Mouse (Mus musculus) kidney, adult 18-20 months (tissue): ENCODE measurements around the gene Tfap2a.

ENCODE experiments used
- DNase-seq: peaks from one replicate; pipeline ENCODE4 v3.0.0; 2021

The Tfap2a gene

DNA sequence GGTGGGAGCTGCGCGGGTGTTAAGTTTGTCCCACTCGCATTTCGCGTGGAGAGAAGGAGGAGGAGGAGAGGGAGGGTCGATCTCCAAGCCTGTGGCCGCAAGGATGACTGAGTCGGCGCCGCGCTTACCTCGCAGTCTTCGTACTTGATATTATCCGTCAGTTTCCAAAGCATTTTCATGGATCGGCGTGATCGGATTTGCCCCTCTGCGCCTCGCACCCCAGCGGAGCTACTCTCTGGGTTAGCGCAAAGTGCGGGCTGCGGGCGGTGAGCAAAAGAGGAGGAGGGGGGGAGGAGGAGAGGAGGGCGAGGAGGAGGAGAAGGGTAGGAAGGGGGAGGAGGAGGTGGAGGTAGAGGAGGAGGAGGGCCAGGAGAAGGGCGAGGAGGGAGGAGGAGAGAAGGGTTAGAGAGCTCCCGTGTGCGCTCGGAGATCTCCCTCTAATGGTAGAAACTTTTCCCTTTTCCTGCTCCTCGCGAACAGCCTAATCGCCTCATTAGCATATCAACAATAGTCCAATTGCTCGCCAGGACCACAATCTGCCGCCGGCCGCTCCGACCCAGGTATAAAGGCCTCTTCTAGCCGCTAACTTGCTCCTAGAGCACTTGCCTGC, 4.5 kb downstream of the Tfap2a start:
- DNase-seq: peak; percentile 32

DNA sequence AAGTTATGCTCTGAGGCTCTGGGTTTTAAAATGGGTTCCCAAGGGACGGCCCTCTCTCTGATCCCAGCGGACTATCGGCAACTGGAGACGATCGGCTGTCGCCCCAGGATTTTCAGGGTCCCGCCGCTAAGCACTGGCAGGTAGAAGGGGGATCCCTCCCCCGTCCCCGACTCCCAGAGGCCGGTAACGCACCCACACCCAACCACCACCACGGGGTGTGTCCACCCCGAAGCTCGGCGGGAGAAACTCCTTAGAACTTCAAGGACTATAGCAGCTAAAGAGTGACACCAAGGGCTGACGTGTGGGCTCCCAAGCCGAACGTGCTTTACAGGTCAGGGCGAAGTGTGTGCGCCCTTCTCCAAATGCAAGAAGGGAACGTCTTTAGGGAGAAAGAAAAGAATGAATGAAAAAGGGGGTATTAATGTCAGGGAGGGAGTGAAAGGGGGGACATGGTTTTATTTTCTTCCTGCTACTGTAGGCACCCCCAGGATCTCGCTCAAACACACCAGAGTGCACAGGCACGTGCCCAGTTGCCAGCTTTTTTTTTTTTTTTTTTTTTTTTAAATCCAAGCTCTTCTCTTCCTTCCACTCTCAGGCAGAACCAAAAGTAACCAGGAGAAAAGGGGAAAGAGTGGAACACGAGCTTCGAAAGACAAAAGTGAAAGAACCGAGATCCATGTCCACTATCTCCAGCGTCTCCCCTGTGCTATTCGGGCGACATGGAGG, 5.2 kb downstream of the Tfap2a start:
- DNase-seq: peak; percentile 35

DNA sequence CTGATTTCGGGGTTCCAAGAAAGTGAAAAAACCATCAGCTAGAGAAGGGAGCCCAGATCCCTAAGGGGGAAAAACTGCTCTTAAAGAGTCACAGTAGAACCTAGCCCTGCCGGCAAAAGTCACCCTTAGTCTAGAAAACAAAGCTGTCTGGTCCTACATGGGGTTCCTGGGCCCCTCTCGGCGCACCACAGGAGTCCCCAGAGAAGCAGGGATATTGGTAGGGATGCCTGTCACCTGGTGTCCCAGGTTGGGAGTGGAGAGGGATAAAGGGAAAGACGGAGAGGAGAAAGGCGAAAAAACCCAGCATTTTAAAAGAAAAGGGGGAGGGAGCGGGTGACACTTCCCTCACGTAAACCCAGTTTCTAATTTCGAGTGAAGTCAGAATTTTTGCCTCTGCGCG, 6.1 kb downstream of the Tfap2a start:
- DNase-seq: no peak

DNA sequence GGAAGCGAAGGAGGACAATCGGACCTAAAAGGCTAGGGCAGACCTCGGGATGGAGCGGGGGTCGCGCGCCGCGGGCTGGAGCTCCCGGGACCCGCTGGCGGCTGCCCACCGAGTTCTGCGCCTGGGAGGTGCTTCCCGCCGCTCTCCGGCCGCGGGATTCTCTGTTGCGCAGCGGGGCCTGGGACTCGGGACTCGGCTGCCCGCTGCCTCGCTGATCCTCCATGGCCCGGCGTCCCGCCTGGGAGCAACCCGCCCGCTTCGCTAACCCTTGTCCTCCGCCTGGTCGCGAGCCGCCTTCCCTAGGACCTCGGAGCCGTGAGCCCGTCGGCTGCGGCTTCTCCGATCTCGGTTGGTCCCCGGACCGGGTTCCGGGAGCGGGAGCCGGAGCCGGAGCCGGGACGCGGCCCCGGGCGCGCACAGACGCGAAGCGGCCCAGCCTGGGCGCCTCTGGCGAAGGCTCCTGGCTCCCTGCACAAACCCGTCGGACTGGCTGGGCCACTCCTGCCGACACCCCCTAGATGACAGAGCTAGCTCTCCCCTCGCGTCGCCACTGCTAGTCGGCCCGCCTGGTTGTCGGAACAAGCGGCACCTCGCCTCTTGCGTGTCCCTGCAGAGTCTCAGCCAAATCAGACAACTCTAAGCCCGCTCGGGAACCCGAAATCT, 6.9 kb downstream of the Tfap2a start:
- DNase-seq: peak; percentile 69

DNA sequence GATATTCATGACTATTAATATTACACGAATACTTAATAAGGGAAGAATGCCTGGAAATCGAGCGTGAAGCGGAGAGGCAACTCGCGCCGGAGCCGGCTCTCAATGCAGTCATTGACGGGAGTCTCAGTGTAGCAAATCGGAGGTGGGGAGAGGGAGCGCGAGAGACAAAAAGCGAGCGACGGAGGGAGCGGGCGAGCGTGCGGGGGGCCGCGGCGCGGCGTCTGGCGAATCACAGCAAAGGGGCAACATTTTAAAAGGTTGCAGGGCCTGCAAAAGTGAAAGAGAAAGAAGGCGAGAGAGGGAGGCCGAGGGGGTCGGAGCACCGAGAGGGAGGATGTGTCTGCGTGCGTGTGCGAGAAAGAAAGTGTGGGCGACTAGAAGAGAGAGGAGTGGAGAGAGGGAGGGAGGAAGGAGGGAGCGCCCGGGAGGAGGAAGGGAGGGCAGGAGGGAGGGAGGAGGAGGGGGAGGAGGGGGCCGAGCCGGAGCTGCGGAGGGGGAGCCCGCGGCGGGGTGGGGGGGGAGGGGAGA, 7.5 kb downstream of the Tfap2a start:
- peak; percentile 66 for DNase-seq

DNA sequence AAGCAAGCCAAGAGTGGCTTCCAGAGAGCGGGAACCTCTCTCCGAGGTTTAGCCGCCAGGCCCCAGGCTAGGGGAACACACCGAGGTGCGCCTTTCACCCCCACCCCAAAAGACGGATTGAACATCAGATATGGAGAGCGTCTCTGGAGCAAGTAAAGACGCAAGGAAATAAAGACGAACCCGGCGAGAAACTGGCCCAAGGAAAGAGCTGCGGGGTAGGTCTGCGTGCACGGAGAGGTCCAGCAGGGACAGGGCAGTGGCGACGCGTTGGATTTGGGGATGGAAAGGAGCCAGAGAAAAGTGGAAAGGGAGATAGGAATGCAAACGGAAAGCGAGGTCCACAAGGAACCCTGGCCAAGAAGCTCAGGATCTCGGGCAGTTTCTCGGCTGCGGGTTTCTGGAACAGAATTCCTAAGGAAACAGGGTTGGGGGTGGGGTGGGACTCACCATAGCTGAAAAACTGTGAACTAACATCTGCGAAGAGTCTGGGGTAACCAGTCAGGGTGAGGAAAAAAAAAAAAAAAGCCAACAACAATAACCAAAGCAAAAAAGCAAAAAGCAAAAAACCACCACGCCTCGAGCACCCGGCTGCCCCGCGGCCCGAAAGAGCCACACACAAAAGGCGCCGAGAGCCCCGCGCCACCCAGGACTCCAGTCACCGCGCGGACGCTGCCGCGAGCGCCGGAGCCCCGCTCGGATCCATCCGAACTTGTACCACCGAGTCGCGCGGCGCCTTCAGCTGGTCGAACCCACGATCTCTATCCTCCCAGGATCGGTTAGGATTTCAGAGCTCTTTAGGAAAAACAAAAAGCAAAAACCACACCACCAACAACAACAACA, 8.4 kb downstream of the Tfap2a start:
- DNase-seq: peak; percentile 47

DNA sequence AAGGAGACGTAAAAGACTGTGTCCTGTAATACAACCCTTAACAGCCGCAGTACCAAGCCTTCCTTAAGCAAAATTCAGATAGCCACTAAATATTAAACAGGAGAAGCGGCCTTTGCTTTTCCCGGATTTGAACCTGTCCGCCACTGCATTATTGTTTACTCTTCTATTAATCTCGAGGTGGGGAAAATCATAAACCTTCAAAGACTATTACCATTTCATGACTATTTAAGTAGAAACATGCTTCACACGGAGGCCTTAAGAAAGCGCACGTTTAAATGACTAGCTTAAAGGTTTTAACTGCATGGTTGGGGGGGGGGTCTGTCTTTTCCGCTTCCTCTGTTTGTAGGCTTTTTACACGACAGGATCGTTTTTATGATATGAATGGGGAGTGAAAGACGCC, 9.1 kb downstream of the Tfap2a start:
- DNase-seq: no peak

DNA sequence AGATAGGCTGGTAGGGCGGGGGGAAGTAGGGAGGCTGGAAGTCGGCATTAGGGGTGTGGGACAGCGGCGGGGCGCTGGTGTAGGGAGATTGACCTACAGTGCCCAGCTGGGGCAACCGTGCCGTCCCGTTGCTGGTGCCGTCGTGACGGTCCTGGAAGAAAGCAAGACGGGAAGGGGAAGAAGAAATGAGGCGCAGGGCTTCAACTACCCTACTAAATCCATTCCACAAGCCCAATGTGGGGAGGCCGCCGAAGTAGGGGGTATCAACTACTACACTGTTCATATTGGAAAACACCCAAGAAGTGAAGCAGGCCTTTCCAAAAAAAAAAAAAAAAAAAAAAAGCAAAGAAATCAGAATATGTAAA, 9.6 kb downstream of the Tfap2a start:
- no peak for DNase-seq

DNA sequence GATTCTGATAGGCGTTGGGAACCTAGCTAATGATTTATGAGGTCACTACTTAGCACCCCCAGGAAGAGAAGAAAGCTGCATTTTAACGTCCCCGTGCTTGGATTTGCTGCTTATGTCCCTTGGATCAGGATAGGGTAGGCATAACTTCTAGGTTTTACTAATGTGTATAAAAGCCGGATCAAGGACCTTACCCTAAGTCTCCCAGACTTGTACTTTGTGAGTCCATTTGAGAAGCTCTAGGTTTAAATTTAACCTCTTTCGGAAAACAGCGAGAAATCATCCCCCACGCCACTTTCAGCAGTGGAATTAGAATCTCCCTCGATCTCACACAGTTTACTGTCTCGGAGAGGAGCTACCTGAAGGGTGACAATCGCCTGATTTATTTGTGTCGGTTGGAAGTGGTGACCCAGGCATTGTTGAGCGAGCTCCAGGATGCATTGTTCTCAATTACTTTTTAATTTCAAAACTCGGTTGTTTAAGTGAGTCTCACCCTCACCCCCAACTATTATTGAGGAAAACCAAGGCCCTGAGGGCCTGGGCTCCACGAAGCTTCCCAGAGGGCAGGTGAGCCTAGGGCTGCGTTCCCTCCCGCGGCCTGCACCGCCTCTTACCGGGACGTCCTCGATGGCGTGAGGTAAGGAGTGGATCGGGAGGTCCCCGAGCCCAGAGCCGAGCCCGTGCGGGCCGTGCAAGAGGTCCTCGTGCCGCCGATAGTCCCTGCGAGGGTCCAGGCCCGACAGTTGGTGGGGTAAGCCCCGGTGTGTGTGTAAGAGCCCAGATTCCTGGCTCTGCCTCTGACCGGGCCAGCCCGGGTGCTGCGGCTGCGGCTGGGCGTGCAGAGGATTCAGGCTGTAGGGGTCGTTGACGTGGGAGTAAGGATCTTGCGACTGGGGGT, 10.2 kb downstream of the Tfap2a start:
- peak; percentile 43 for DNase-seq

DNA sequence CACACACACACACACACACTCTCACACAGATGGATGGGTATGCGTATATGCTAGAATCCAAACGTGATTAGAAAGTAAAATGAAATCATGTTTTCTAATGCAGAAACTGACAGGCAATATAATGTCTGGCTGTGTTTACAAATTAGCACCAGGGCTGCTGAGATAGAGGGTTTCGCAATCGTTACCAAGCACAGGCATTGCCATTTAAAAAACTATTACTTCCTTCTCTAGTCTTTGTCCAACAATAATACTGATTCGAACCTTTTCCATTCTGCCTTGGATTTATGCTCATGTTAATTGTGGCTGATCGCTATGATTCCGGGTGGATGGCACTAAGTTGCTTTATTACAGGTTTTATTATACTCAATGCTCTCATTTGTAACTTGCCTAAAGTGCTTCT, 12.3 kb downstream of the Tfap2a start:
- DNase-seq: no peak

DNA sequence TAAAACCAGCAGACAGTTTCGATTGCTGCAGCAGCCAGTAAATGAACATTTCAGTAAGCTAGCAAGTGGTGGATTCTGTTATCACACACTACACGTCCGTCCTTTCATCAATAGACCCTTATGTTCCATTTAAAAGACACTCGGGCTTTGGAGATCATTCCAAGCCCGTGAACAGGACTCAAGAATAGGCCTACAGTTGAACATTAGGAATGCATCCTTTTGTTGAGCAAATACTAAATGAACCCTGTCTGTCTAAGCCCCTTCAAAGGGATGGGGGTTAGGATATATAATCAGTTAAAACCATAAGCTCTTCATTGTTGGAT, 14.6 kb downstream of the Tfap2a start:
- no peak for DNase-seq

DNA sequence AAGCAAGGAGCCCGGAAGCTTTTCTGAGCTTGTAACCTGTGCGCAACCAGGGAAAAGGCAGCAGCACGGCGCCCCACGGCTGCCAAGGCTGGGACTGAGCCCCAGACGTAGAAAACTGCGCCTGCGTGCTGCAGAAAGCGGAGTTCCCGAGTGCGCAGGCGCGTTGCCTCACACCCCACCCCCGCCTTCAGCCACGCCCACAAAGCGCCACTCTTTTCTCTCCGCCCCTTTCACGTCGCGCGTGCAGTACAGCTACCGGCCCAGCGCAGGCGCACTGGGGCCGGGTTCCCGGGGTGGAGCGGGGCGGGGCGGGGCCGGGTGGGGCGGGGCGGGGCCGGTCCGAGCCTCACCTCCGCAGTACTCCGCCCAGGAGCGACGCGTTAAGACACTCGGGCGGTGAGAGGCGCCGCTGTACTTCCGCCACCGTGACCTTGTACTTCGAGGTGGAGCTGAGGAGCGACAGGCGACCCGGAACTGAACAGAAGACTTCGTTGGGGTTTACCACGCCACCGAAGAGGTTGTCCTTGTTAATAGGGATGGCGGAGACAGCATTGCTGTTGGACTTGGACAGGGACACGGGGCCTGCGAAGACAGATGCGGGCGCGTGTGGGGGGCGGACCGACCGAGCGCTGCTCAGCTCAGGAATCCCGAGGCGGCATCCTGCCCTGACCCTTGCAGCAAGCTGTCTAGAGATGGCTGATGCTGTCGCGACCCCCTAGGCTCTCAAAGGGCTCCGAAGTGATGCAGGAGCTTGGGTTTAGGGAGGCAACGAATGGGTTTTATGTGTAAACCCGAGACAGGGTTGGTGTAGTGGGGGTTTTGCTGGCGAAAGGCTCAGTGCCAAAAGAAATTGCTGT, 15.2 kb downstream of the Tfap2a start:
- peak; percentile 85 for DNase-seq

DNA sequence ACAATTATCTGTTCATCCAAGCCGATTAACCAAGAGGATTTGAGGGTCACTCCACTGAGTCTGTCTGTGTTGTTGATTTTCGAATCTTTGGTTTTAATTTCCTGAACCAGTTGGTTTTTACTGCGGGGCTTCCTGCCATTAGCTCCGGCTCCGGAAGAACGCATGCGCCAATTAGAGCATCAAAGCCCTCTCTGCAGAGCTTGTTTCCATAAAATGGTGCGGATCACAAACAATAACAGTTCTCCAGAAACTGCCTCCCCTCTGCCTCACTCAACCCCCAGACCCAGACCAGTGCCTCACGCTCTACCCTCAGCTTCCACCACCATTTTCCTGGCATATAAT, 18.5 kb downstream of the Tfap2a start:
- DNase-seq: no peak

DNA sequence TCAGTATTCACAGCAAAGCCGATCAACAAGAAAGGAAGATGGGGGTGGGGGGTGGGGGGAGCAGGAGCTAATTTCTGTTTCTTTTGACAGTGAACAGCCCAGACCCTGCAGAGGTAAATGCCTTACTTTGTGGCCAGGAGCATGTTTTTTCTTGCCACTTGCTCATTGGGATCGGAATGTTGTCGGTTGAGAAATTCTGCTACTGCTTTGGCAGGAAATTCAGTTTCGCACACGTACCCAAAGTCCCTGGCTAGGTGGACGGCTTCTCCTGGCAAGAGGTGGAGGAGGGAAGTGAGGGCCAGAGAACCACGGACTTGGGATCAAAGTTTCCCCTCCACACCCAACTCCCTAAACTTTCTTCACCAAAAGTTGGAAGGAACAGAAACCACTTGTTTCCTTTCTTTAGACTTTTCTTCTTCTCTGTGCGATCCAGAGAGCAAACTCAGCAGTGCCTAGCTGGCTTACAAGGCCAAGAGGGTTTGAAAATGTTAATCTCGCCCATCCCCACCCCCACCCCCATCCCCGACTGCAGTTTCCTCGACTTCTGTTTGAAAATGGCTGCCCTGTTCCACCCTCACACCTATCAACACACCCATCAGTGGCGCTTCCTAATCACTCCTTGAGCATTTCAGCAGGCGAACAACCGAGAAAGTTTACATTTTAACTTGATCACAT, 19.0 kb downstream of the Tfap2a start:
- DNase-seq: no peak

DNA sequence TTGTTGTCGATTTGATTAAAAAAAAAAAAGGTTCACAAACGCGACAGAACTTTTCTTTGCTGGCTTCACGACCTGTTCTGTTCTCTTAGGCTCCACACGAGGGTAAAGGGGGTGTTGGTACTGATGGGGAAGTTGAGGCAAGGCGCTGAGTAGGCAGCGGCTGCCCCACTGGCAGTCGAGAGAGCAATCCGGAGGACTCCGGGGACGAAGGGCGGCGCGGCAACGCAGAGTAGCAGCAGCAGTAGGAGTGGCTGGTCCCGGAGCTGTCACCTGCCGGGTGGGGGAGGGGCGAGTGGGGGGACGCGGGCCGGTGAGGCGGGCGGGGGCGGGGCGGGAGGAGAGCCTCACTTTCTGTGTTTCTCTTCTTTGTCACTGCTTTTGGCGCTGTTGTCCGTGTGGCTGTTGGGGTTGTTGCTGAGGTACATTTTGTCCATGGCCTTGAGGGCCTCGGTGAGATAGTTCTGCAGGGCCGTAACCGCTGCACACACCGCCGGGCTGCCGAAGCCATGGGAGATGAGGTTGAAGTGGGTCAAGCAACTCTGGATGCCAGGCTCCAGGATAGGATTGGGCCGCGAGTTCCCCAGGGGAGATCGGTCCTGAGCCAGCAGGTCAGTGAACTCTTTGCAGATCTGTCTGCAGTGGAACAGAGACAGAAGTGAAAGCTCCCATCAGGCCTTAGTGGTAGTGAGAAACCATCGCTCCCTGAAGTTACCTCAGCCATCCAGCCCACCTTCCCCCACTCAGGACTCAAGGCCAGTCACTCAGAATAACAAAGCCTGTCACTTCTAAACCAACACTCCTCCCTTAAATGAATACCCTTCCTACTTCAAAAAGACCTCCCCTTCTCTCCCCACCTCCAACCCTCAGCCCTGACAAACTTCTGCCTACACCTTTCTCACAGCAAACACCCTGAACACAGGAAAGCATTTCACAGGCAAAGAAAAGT, 21.1 kb downstream of the Tfap2a start:
- DNase-seq: no peak

DNA sequence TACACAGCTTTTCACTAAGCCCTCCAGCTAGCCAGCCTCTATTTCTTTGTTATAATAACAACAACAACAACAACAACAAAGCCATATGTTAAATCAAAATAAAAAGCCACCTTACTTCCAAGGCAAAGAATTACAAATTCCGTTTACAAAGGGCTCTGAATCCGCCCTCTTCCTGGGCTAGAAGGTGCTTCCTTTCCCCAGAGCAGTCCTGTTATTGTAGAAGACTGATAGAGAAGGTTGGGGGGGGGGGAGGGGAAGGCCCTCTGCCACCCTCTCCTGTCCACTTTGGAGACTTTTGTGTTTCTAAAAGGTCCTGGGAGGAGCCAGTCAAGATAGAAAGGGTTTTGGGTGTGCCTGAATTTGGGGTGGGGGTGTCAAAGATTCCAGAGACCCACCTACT, 23.6 kb downstream of the Tfap2a start:
- DNase-seq: no peak

DNA sequence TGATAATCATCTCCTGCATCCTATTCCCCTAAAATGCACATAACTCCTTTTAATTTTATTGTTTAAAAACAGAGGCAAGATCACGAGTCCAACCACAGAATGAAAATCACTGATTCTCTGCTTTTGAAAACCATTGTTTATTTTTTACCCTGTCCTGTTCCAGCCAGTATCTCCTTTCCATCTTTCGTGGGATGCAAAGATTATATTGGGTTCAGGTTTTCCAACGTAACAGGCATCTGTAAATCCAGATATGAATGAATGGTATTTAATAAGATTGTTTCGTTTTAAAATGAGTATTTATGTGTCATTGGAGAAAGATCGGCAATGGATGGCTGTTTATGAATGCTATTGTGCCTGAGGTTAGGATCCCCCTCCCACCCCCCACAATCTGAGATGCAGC, 24.5 kb downstream of the Tfap2a start:
- no peak for DNase-seq

DNA sequence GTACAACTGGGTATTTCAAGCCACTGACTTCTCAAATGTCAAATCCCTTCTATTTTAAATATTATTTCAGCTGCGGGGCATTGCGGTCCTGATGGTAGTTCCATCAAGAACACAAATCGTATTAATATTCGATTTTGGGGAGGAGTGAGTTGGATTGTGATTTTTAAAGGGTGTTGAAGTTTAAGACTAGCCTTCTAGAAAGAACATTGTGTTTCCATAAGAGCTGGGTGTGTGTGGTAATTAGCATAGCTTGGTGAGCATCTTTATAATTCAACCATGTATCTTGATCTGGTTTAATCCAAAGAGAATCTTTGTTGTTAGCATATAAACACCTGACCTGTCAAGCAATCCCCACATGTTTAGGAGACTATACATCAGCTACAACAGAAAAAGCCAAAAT, 24.9 kb downstream of the Tfap2a start:
- DNase-seq: no peak

DNA sequence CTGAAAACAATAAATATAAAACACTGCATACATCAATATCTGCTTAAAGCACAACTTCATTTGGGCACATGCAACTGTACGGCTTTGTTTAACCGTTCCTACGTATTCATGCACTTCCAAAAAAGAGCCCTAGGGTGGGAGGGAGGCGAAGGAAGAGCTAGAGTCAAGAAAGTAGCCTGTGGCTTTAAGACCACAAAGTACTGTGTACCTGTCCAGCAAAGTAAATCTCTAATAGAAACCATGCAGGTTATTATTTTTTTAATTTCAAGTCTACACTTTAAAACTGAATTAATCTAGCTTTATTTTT, 25.7 kb downstream of the Tfap2a start:
- no peak for DNase-seq
